Mouse (Mus musculus): Measurements from ENCODE around the gene Slc20a1. TPM values are rescaled to one million over a fixed set of nuclear protein-coding genes. Genes with fewer than 3 reads are reported as not detected.

Slc20a1 gene
- total and polyA plus RNA-seq, 2 experiments from 2014 or later: 36.5 to 73.5 TPM

DNA sequence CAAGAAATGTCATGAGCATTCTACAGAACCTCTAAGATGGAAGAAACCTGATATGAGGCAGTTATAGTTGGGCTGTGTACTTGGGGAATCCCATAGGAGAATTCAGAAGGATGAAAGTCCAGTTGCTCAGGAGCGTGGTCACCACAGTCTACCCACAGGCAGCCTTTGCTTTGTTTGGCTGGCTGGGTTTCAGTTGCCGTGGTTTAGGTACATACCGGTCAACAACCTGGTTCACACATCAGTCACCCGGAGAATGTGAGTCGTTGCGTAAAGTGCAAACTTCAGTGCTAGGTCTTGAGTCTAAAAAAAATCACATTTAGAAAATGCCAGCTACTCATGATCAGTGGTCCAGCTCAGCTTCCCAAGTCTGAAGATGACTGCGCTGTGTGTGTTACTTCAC, 14.0 kb downstream of the Slc20a1 start:
- no peak for ATAC-seq
- 91% methylated on average over 7 of the region's 7 CpGs for WGBS
- no peak overlapping the region for H3K9ac ChIP-seq
- H3K9me3 ChIP-seq (ENCODE audit: low read length): no peaks in the 10 kb centered on the region
- H3K4me2 ChIP-seq (ENCODE audit: low read depth): no peak overlapping the region
- H3K4me1 ChIP-seq (ENCODE audit: insufficient read depth): no peaks in the 10 kb centered on the region
- no peak for DNase-seq
- H3K27me3 ChIP-seq (ENCODE audit: insufficient read depth, low read length): no peaks in the 10 kb centered on the region
- no peak for TF ChIP-seq CTCF (IDR thresholded peaks at IDR 0.05; ENCODE audit: low read depth)
- no peak overlapping the region for H3K4me3 ChIP-seq (ENCODE audit: low read depth, low read length)
- H3K36me3 ChIP-seq (ENCODE audit: insufficient read depth): peaks cover 42% of the 10 kb centered on the region
- H3K27ac ChIP-seq (ENCODE audit: low read depth, low read length): no peak overlapping the region

DNA sequence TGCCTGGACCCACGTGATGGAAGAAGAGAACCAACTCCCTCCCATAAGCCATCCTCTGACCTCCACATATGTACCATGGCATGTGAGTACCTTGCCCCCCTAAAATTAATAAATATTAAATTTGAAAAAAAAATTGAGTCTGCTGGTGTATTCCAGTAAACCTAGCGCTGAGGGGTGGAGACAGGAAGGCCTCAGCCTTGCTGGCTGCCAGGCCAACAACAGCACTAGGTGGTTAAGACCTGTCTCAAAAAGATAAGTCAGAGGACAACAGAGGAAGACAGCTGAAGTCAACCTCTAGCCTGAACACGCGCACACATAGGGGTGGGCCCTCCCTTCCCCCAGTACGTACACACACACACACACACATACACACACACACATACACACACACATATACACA, 16.2 kb downstream of the Slc20a1 start:
- peaks cover 22% of the 10 kb centered on the region for H3K36me3 ChIP-seq (ENCODE audit: insufficient read depth)
- no peak for TF ChIP-seq CTCF (IDR thresholded peaks at IDR 0.05; ENCODE audit: low read depth)
- 97% methylated on average over 5 of the region's 5 CpGs for WGBS
- no peaks in the 10 kb centered on the region for H3K27me3 ChIP-seq (ENCODE audit: insufficient read depth, low read length)
- no peak for ATAC-seq
- DNase-seq: no peak
- H3K9ac ChIP-seq: no peak overlapping the region
- no peak overlapping the region for H3K4me2 ChIP-seq (ENCODE audit: low read depth)
- H3K4me1 ChIP-seq (ENCODE audit: insufficient read depth): no peaks in the 10 kb centered on the region
- no peak overlapping the region for H3K4me3 ChIP-seq (ENCODE audit: low read depth, low read length)
- no peak overlapping the region for H3K27ac ChIP-seq (ENCODE audit: low read depth, low read length)
- no peaks in the 10 kb centered on the region for H3K9me3 ChIP-seq (ENCODE audit: low read length)

DNA sequence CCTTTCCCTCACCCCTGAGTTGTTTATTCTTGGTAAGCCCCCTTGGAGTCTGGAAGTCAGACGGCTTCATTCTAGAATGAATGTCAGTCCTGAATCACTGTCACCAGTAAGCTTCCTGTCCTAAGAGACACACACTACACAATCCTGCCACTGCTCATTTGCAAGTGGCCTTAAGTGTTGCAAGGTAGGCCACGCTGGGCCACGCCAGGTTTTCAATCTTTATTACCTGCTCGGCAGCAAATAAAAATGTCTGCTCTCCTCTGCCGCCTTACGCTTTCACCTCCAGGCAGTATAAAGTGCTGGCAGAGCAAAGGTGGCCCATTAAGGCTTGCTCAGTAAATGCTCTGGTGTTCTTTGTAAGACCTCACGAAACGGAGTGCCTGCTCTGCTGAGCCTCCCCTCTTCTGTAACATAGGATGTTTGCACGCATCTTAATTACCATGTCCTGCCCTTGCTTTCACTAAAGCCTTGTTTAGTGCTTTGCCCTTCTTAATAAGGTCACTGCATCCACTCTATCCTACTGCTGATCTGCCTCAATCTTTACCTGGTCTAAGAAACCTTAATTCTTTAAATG, 19.1 kb downstream of the Slc20a1 start:
- TF ChIP-seq CTCF (IDR thresholded peaks at IDR 0.05; ENCODE audit: low read depth): no peak
- no peaks in the 10 kb centered on the region for H3K4me1 ChIP-seq (ENCODE audit: insufficient read depth)
- ATAC-seq: no peak
- H3K36me3 ChIP-seq (ENCODE audit: insufficient read depth): no peaks in the 10 kb centered on the region
- no peak for DNase-seq
- no peaks in the 10 kb centered on the region for H3K27me3 ChIP-seq (ENCODE audit: insufficient read depth, low read length)
- H3K4me3 ChIP-seq (ENCODE audit: low read depth, low read length): no peak overlapping the region
- no peak overlapping the region for H3K27ac ChIP-seq (ENCODE audit: low read depth, low read length)
- no peaks in the 10 kb centered on the region for H3K9me3 ChIP-seq (ENCODE audit: low read length)
- 73% methylated on average over 9 of the region's 9 CpGs for WGBS
- no peak overlapping the region for H3K9ac ChIP-seq
- no peak overlapping the region for H3K4me2 ChIP-seq (ENCODE audit: low read depth)

DNA sequence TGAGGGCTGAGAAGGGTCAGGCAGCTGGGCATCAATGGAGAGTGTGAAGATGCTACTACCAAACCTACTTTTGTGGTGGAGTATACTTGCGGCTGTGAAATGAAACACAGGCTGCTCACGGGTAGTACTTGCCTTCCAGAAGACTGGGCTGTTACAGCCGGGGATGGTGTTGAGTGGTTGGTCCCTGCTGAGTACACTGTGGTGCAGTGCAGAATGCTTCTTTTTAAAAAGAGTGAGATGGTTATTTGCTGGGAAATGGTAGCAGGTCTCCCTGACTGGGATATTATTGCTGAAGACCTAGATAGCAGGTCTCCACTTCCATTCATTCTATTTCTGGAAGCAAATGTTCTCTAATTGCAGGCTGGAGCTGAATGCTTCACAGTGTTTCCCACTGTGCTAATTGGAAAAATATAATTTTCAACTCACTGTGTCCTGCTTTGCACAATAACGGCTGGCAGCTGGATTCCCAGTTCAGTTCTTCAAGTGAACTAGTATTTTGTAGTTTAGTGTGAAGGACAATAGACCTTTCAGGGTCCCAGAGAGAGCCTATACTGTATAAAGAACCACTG, 20.1 kb downstream of the Slc20a1 start:
- no peaks in the 10 kb centered on the region for H3K9me3 ChIP-seq (ENCODE audit: low read length)
- no peaks in the 10 kb centered on the region for H3K4me1 ChIP-seq (ENCODE audit: insufficient read depth)
- H3K9ac ChIP-seq: no peak overlapping the region
- TF ChIP-seq CTCF (IDR thresholded peaks at IDR 0.05; ENCODE audit: low read depth): no peak
- DNase-seq: peak; percentile 11
- ATAC-seq: peak; percentile 66
- H3K27me3 ChIP-seq (ENCODE audit: insufficient read depth, low read length): no peaks in the 10 kb centered on the region
- H3K4me3 ChIP-seq (ENCODE audit: low read depth, low read length): no peak overlapping the region
- H3K36me3 ChIP-seq (ENCODE audit: insufficient read depth): no peaks in the 10 kb centered on the region
- no peak overlapping the region for H3K4me2 ChIP-seq (ENCODE audit: low read depth)
- WGBS: 57% methylated on average over 4 of the region's 4 CpGs
- no peak overlapping the region for H3K27ac ChIP-seq (ENCODE audit: low read depth, low read length)

DNA sequence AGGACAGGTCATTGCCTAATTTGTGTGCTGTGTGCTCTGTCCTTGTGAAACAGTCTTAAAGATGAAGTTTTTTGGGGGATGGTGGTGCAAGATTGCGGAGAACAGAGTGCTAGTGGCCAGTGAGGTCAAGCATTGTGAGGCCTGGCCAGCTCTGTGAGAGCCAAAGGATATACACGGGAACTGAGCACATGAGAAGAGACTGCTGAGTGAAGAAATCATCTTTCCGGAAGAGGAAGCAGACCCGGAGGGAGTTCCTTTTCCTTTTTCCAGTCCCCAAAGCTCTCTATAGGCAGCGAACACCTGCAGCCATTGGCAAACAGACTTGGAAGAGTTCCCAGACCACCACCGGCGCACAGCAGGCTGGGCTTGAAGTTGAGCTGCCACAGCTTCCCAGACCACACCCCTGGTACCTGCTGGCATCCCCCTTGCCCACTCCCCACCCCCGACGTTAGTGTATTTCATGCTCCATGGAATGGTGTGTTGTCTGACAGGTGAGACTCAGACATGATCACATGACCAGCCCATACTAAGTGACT, 22.6 kb downstream of the Slc20a1 start:
- Histone ChIP-seq H3K4me2 (ENCODE audit: low read depth) (no peak overlapping the region), H3K4me3 (ENCODE audit: low read depth, low read length) (no peak overlapping the region), H3K9me3 (ENCODE audit: low read length) (no peaks in the 10 kb centered on the region), H3K27me3 (ENCODE audit: insufficient read depth, low read length) (no peaks in the 10 kb centered on the region), H3K27ac (ENCODE audit: low read depth, low read length) (no peak overlapping the region), H3K9ac (no peak overlapping the region), H3K36me3 (ENCODE audit: insufficient read depth) (no peaks in the 10 kb centered on the region), H3K4me1 (ENCODE audit: insufficient read depth) (no peaks in the 10 kb centered on the region)
- TF ChIP-seq CTCF (IDR thresholded peaks at IDR 0.05; ENCODE audit: low read depth): no peak
- no peak for ATAC-seq
- WGBS: 67% methylated on average over 9 of the region's 9 CpGs
- DNase-seq: no peak

DNA sequence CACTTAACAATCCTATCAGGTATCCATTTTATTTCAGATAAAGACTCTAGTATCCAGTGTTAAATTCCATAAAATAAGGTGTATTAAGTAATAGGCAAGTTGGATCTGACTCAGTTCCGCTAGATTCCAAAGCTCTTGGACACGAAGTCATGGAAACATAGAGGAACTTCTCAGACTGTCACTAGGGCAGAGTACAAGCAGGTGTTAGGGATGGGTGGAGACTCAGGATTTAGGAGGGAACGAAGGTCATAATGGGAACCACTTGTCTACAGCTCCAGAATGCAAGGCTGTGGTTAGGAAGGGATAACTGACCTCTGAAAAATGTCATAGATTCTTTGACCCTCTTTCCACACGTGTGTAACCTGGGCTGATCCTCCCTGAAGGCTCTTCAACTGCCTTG, 25.6 kb downstream of the Slc20a1 start:
- H3K36me3 ChIP-seq (ENCODE audit: insufficient read depth): no peaks in the 10 kb centered on the region
- DNase-seq (no peak), ATAC-seq (no peak)
- H3K27me3 ChIP-seq (ENCODE audit: insufficient read depth, low read length): no peaks in the 10 kb centered on the region
- H3K9ac ChIP-seq: no peak overlapping the region
- 83% methylated on average over 4 of the region's 4 CpGs for WGBS
- TF ChIP-seq CTCF (IDR thresholded peaks at IDR 0.05; ENCODE audit: low read depth): no peak
- H3K27ac ChIP-seq (ENCODE audit: low read depth, low read length): no peak overlapping the region
- H3K4me1 ChIP-seq (ENCODE audit: insufficient read depth): no peaks in the 10 kb centered on the region
- H3K4me2 ChIP-seq (ENCODE audit: low read depth): no peak overlapping the region
- no peaks in the 10 kb centered on the region for H3K9me3 ChIP-seq (ENCODE audit: low read length)
- no peak overlapping the region for H3K4me3 ChIP-seq (ENCODE audit: low read depth, low read length)

DNA sequence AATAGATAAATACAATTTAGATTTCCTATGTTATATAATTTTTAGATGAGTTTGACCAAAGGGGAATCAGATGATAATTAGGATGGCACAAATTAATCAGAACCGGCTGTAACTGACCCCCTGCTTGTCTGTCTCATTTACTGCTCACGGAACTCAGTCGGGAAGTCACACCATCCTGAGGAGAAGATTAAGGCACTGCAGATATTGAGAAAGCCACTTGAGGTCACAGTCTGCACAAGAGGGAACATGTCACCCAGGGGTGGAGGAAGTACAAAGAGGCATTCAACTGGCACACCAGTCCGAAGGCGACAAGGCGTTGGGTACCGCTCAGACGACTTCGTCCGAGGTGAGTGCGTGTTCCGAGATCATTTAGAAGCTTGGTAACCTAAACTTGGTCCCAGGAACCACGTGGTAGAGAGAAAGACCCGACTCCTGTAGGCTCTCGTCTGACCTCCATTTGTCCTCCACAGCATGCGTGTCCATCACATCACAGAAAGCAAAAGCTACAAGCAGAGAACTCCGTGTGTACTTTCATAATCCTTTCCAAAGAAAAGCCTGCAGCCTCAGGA, 26.8 kb downstream of the Slc20a1 start:
- Histone ChIP-seq H3K9me3 (ENCODE audit: low read length) (no peaks in the 10 kb centered on the region), H3K27ac (ENCODE audit: low read depth, low read length) (no peak overlapping the region), H3K27me3 (ENCODE audit: insufficient read depth, low read length) (no peaks in the 10 kb centered on the region), H3K4me2 (ENCODE audit: low read depth) (no peak overlapping the region), H3K4me1 (ENCODE audit: insufficient read depth) (no peaks in the 10 kb centered on the region), H3K9ac (no peak overlapping the region), H3K4me3 (ENCODE audit: low read depth, low read length) (no peak overlapping the region), H3K36me3 (ENCODE audit: insufficient read depth) (no peaks in the 10 kb centered on the region)
- no peak for TF ChIP-seq CTCF (IDR thresholded peaks at IDR 0.05; ENCODE audit: low read depth)
- WGBS: 76% methylated on average over 17 of the region's 17 CpGs
- no peak for ATAC-seq
- no peak for DNase-seq
